Mouse (Mus musculus): ENCODE measurements around the gene B3gat2.

GRCm38 (mm10) chr1:23821615-23822014 lies 60.1 kb downstream of the B3gat2 start:
- no peak for TF ChIP-seq CTCF (conservative IDR thresholded peaks at IDR 0.05 in 1 of 2, IDR thresholded peaks at IDR 0.05 in 1 of 2; ENCODE audit: low read depth in 2 of 2, low read length in 2 of 2)
- TF ChIP-seq POLR2A (IDR thresholded peaks at IDR 0.05; ENCODE audit: low read depth, low read length): no peak
- no peak for TF ChIP-seq TBP (conservative IDR thresholded peaks at IDR 0.05; ENCODE audit: low read depth, low read length)
- TF ChIP-seq MAZ (IDR thresholded peaks at IDR 0.05; ENCODE audit: low read depth, low read length): no peak
- no peak for TF ChIP-seq ZKSCAN1 (IDR thresholded peaks at IDR 0.05; ENCODE audit: borderline replicate concordance, low read depth, low read length)
- TF ChIP-seq ELF1 (IDR thresholded peaks at IDR 0.05; ENCODE audit: low read depth, low read length): no peak
- TF ChIP-seq MAX (IDR thresholded peaks at IDR 0.05; ENCODE audit: low read length): no peak
- no peak for TF ChIP-seq RCOR1 (conservative IDR thresholded peaks at IDR 0.05; ENCODE audit: low read depth, low read length)
- no peak for TF ChIP-seq EP300 (IDR thresholded peaks at IDR 0.05; ENCODE audit: low read length)
- TF ChIP-seq UBTF (IDR thresholded peaks at IDR 0.05; ENCODE audit: low read depth, low read length): no peak
- TF ChIP-seq MYC (IDR thresholded peaks at IDR 0.05; ENCODE audit: low read depth, low read length): no peak
- TF ChIP-seq CHD1 (IDR thresholded peaks at IDR 0.05; ENCODE audit: low read depth, low read length): no peak
- no peak for TF ChIP-seq MEF2A (IDR thresholded peaks at IDR 0.05; ENCODE audit: borderline replicate concordance, low read depth, low read length)
- TF ChIP-seq ETS1 (conservative IDR thresholded peaks at IDR 0.05; ENCODE audit: low read depth, low read length): no peak

Data from CH12.LX (cell line).